Mouse (Mus musculus): Measurements from ENCODE around the gene Myl6.

DNA sequence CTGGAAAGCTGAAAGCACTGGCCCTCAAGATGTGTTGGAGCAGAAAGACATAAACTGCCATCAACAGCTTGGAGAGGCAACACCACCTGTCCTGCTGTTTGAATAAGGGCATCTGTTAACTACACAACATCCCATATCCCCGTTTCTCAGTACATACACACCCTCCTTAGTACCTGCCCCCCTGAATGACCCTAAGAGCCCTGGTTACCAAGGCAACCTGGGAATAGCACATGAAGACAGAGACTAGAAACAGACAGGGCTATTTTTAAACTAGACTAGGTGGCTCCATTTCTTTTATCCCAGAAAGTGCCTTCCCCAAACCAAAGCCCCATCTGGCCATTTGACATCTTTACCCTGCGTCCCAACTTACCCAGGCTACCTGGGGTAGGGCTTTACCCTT lies 49.2 kb upstream of the Myl6 start:
- TF ChIP-seq CTCF (IDR thresholded peaks at IDR 0.05; ENCODE audit: low read depth, low read length) (no peak), TAL1 (conservative IDR thresholded peaks at IDR 0.05; ENCODE audit: low read depth, low read length) (no peak), POLR2AphosphoS5 (IDR thresholded peaks at IDR 0.05; ENCODE audit: insufficient replicate concordance, low read depth, low read length) (no peak), GATA1 (IDR thresholded peaks at IDR 0.05; ENCODE audit: borderline replicate concordance, low read length) (no peak)

All from G1E (cell line).